Mouse (Mus musculus): Measurements from ENCODE around the gene E2f2.
A peak's percentile ranks its signal among the peaks of the same experiment; 100 is the strongest.

GRCm38 (mm10) chr4:136147436-136148135, 24.6 kb upstream of the E2f2 start:
- TF ChIP-seq CTCF (IDR thresholded peaks at IDR 0.05; ENCODE audit: low read depth) (no peak), EP300 (IDR thresholded peaks at IDR 0.05; ENCODE audit: low read depth) (peak; percentile 63; the same call in 1 of the 2 replicates)
